Mouse (Mus musculus) cerebellum, adult 8-10 months (tissue): ENCODE measurements around the gene Atxn2.

Experiments
- DNase-seq: peaks from one replicate; pipeline ENCODE4 v3.0.0; 2022

Atxn2 gene

DNA sequence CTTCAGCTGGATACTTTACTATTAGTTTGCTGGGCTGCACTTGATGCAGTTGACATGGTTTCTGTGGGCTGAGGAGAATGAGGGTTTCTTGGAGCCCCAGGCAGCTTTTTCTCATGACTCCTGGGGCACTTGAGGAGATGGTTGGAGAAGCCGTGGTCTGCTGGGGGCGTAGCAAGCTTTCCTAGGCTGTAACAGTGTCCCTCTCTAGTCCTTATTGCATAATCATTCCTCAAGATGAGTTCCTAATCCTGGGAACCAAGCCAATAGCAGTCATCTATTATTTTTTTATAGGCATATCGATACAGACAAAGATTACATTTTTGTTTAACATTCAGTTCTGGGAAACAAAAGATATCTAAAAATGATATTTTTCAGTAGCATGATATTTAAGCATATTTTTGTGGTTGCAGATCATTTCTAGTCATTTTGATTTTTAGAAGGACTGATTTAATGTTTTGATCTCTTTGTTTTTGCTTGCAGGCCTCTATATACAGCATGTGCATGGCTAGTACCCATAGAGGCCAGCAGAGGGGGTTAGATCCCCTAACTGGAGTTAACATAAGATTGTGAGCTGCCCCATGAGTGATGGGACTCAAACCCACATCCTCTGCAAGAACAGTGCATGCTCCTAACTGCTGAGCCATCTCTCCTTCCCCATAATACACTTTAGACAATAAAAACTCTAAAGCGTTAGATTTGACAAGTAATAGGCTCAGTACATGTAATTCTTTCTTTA is 55.1 kb downstream of the Atxn2 start:
- no peak for DNase-seq

DNA sequence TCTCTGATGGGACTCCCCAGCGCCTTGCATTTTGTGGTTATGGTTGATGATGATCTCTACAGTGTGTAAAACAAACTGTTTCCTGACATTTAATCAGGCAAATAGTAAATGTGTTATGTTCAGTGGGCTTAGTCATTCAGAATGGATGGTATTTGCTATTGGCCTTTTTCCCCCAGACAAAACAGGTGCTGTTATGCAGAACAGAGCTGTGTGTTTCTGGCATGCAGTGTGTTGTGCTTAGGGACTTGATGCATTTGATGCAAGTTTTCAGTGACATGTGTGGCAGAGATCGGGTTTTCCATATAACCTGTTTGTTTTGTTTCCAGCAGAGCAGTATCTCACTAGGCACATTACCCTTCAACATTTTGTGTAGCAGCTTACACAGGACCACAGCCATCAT is 56.4 kb downstream of the Atxn2 start:
- DNase-seq: no peak

GRCm38 (mm10) chr5:121769827-121770226 is 58.7 kb downstream of the Atxn2 start:
- DNase-seq: no peak

DNA sequence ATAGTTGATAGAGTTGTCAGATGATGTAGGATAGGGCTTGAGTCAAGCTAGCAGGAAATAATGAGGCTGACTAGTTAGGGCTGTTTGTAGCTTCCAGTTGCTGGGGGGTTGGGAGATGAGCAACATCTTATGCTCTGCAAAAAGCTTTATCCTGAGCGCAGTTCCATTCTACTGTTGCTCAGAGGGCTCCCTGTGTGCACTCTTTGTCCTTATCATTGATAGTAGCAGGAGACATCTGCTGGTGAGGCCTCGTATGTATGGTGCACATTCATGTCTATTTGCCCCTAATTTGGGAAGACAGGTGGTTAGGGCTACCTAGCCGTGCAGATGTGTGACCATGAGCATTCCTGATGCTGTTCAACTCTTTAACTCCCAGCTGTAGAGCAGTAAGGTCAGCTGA is 60.5 kb downstream of the Atxn2 start:
- DNase-seq: no peak

DNA sequence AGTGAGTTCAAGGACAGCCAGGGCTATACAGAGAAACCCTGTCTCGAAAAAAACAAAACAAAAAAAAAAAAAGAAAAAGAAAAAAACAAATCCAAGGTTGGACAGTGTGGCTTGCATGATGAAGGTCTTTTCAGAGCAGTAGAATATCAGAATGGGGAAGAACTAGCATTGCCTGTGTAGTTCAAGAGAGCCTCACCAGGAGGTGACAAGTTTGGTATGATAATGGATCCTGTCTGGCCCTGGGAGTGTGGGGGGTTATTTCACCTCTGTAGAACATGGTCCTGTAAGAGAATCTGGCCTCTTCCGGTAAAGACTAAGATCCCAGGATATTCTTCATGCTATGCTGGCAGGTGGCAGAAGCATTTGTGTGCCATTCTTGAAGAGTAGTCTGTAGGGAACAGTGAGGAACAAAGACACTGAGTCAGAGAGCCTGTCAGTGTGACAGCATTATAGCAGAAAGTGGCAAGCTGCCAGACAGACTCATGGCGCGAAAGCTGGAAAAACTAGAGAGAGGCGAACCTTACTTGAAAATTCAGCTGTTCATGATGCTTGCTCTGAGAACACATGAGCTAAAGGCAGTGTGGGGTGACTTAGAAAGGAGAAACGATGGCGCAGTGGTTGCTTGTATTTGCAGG is 67.5 kb downstream of the Atxn2 start:
- DNase-seq: no peak

DNA sequence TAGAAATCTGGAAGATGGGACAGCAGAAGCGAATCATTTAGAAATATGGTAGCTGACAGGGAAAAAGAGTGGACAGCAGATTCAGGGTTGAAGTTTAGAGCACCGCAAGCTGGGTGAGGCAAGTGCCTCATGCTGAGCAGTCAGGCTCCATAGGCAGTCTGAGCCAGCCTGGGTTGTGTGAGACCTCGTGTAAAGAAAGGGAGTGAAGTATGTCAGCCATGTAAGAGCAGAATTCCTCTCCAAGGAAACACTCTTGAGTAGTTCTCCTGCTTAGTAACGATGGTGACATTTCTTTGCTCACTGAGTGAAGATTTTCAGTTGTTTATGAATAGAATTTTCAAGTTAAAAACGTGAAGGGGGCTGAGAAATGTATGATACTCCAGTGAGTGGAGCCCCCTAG is 69.0 kb downstream of the Atxn2 start:
- DNase-seq: no peak

- DNase-seq: no peak
Measured at GRCm38 (mm10) chr5:121782467-121782866, 71.3 kb downstream of the Atxn2 start.

GRCm38 (mm10) chr5:121783862-121784500 is 72.8 kb downstream of the Atxn2 start:
- DNase-seq: no peak

DNA sequence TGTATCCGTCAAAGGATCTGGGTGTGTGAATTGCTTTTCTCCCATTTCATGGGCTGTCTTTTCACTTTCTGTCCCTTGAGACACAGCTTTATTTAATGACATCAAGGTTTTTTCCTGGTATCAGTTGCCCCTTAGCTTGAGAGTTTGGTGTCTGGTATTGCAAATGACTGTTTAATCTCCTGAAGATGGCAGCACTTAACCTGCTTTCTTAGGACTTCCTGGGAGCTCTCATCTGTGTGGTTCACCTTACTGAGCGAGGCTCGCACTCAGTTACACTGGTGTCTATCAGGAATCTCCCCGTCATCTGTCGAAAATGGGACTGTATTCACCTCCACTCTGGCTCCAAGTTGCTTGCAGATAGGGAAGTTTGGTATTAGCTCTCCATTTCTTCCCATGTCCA is 79.9 kb downstream of the Atxn2 start:
- DNase-seq: no peak

- no peak for DNase-seq
Measured at GRCm38 (mm10) chr5:121795800-121796199, 84.7 kb downstream of the Atxn2 start.

GRCm38 (mm10) chr5:121798447-121798846 is 87.3 kb downstream of the Atxn2 start:
- no peak for DNase-seq

GRCm38 (mm10) chr5:121807186-121807585 is 96.0 kb downstream of the Atxn2 start:
- DNase-seq: peak; percentile 23

GRCm38 (mm10) chr5:121808202-121808601 is 97.1 kb downstream of the Atxn2 start:
- no peak for DNase-seq

DNA sequence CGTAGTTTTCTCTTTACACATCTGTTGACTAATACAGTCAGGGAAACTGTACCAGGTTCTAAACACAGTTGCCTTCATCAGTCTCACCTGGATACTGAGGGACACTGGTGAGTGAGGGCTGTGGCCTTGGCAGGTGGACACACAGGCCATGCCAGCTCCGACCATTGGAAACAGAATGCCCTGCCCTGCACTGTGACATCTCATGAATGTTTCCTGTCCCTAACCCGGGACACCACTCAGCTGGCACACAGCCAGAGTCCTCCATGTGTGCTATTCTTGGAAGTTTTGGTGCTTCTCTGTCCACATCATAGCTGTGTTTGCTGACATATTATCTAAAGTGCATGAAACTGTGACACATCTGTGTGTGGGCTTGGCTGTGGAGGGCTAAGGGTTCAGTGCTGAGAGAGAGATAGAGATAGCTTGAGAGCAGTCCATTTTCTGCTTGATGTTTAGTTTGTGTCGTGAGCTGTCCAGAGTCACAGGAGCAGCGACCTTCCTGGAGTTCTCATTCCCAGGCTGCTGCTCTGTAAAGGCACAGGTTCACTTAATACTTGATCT is 98.6 kb downstream of the Atxn2 start:
- peak; percentile 43 for DNase-seq

GRCm38 (mm10) chr5:121810331-121811151 is 99.4 kb downstream of the Atxn2 start:
- DNase-seq: no peak

DNA sequence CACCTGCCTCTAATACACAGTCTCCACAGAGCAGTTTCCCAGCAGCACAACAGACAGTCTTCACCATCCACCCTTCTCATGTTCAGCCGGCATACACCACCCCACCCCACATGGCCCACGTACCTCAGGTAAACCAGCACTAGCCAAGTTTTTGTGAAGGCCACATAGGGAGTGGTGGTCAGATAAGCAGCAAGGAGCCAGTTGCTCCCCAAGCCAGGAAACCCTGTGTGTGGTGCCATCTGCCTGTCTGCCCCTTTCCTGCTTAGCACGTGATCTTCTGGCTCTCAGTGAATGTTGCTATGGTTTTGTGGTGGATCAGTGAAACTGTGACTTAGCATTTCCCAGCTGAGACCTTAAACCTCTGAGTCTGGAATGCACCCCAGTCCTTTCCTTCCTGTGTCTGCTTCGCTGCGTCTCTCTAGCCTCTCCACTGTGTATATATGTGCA is 100.4 kb downstream of the Atxn2 start:
- peak; percentile 48 for DNase-seq

DNA sequence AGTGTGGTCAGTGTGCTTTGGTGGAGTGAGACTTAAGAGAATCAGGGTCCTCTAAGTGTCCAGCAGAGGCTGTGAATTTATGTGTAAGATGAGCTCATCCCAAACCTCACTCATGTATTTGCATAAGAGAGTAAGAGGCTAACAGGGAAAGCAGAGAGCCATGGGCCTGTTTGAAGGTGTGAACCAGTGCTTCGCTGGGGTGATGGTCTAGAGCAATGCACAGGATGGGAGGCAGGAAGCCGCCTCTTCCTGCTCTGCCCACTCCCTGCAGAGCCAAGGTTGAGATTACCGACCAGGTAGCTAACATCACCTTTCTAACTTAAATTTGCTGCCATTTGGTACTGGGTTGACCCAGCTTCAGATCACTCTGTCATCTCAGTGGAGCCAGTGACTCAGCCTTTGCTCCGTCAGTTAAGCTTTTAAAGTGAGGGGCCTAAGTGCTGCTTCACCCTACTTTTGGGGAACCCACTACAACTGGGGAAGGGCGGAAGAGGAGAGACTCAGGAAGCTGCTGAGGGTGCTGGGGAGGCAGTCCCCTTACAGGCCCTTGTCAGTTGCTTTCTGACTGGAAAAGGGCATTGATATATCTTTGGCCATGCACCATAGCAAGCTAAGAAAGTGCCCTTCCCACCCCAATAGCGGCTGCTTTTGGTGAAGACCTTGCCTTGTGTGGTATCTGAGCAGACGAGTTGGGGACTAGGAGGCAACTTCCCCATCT is 101.5 kb downstream of the Atxn2 start:
- DNase-seq: peak; percentile 15

DNA sequence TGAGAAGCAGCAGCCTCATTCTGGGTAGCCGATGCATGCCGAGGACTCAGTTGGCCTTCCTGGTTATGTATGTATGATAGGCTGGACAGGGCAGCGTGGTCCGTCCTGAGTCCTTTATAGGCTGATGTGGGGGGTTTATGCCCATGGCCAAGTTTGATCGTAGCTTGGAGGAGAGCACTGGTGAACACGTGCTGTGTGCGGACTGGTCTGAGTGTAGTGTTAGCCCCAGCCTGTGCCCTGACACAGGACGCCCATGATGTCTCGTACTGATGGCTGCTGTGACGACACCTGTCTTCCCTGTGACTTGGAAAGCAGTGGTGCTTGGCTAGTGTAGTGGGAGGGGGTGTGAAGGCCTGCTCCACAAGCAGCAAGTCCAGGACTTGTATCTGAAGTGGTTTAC is 102.6 kb downstream of the Atxn2 start:
- DNase-seq: peak; percentile 22

DNA sequence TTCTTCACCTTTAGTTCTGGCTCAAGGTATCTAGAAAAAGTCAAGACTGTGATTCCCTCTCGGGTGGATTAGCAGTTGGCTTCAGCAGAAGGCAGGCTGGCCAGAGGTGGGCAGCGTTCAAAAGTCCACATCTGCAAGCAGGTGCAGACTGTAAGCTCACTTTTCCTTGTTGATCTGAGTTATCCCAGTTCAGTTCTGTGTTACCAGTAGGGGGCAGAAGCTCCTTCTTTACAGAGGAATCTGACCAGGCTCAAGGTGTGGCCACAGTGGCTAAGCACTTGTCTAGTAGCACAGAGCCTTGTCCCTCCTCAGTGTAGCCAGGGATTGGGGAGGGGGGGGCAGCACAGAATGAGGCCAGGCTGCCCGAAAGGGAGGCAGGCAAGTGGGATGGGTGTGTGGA is 103.9 kb downstream of the Atxn2 start:
- peak; percentile 78 for DNase-seq

DNA sequence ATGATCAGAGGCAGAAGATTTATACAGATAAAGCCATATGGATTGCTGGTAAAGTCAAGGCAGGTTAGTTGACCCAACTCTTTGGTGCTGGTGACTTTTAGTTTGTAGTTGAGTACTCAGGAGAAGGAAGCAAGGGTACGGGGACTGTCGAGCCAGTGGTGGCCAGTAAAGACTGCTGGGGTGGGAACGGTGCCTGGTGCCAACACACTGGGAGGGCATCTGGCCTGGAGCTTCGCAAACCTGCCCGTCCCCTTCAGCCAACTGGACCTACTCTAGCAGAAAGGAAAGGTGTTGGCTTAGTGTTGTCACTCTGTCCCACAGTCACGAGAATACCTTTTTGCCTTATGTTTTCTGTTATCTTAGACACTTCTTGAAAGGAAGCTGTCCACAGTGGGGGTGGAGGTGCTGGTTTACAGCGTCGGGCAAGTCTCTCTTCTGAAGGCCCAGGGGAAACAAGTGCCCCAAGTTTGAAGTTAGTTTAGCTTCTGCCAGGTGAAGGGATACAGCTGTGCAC is 104.8 kb downstream of the Atxn2 start:
- peak; percentile 29 for DNase-seq

DNA sequence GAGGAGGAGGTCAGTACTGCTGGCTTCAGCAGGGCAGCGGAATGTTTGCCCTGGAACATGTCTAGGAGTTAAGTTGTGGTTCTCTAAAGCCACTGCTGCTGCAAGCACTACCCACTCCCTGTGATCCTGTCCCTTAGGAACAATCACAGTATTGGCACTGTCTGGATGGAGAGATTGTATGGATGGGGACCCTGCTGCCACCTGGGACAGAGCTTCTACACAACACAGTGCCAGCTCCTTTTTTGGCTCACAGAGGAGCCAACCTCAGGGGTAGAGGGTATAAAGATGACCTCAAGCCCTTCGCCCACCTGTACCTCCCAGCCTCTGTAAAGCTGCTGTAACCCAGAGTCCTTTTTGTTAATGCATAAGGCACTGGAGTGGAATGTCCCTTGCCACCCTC is 105.5 kb downstream of the Atxn2 start:
- DNase-seq: peak; percentile 18

GRCm38 (mm10) chr5:121817551-121817950 is 106.4 kb downstream of the Atxn2 start:
- DNase-seq: peak; percentile 28
